Mouse (Mus musculus) right cerebral cortex, postnatal 4 days (tissue): Measurements from ENCODE around the gene Kif16b.

Experiments used
- DNase-seq: peaks from one replicate; pipeline ENCODE4 v3.0.0-alpha.2; 2022

The Kif16b gene

GRCm38 (mm10) chr2:142900862-142901805 is at the start of gene Kif16b:
Gene Kif16b (minus strand): TSS chr2:142901531.
- DNase-seq, result peak; percentile 81

GRCm38 (mm10) chr2:142940899-142941642 is 39.7 kb upstream of the Kif16b start:
- DNase-seq, result no peak

GRCm38 (mm10) chr2:142930445-142930844 is 29.1 kb upstream of the Kif16b start:
- no peak for DNase-seq

- DNase-seq, result no peak
Observed at GRCm38 (mm10) chr2:142929226-142930112, 28.1 kb upstream of the Kif16b start.

- DNase-seq, result no peak
Observed at GRCm38 (mm10) chr2:142910808-142911388, 9.6 kb upstream of the Kif16b start.

- DNase-seq, result no peak
Observed at GRCm38 (mm10) chr2:142909213-142909612, 7.9 kb upstream of the Kif16b start.

- no peak for DNase-seq
Observed at GRCm38 (mm10) chr2:142907056-142907455, 5.7 kb upstream of the Kif16b start.

- DNase-seq, result peak; percentile 84
Observed at GRCm38 (mm10) chr2:142902905-142903895, 1.9 kb upstream of the Kif16b start.

- DNase-seq, result no peak
Observed at GRCm38 (mm10) chr2:142900120-142900861, 1.0 kb downstream of the Kif16b start.

GRCm38 (mm10) chr2:142893780-142894179 is 7.6 kb downstream of the Kif16b start:
- DNase-seq, result no peak

GRCm38 (mm10) chr2:142891283-142891682 is 10.0 kb downstream of the Kif16b start:
- DNase-seq, result no peak

GRCm38 (mm10) chr2:142884456-142884855 is 16.9 kb downstream of the Kif16b start:
- DNase-seq, result no peak

- DNase-seq, result no peak
Observed at GRCm38 (mm10) chr2:142883625-142883994, 17.7 kb downstream of the Kif16b start.

GRCm38 (mm10) chr2:142882871-142883624 is 18.3 kb downstream of the Kif16b start:
- no peak for DNase-seq

- no peak for DNase-seq
Observed at GRCm38 (mm10) chr2:142882466-142882865, 18.9 kb downstream of the Kif16b start.

GRCm38 (mm10) chr2:142881177-142881576 is 20.2 kb downstream of the Kif16b start:
- no peak for DNase-seq

- no peak for DNase-seq
Observed at GRCm38 (mm10) chr2:142879257-142879818, 22.0 kb downstream of the Kif16b start.

GRCm38 (mm10) chr2:142876636-142877035 is 24.7 kb downstream of the Kif16b start:
- no peak for DNase-seq

- DNase-seq, result no peak
Observed at GRCm38 (mm10) chr2:142875936-142876335, 25.4 kb downstream of the Kif16b start.
